Mouse (Mus musculus) ES-Bruce4 (cell line): ENCODE results near the gene Tmem86a. TPM values are rescaled to one million over a fixed set of nuclear protein-coding genes. Genes with fewer than 3 reads are reported as not detected.
A peak's percentile ranks its signal among the peaks of the same experiment; 100 is the strongest.

Source experiments
- H3K27ac ChIP-seq: 2 replicates; pipeline ENCODE4 v1.5.1; 2012; ENCODE audit warnings: low read length, inconsistent platforms; ENCODE audit not compliant: insufficient read depth
- H3K27me3 ChIP-seq: 2 replicates; pipeline ENCODE4 v1.6.1; 2012; ENCODE audit warnings: mild to moderate bottlenecking, low read length, inconsistent platforms; ENCODE audit not compliant: control insufficient read depth, poor library complexity, insufficient read depth, severe bottlenecking
- H3K36me3 ChIP-seq: 2 replicates; pipeline ENCODE4 v1.6.1; 2012; ENCODE audit warnings: inconsistent platforms, mild to moderate bottlenecking, low read length, moderate library complexity; ENCODE audit not compliant: control insufficient read depth, poor library complexity, insufficient read depth, severe bottlenecking
- H3K4me1 ChIP-seq: one replicate; pipeline ENCODE4 v1.8.1; 2011; ENCODE audit warnings: low read length; ENCODE audit not compliant: control insufficient read depth, insufficient read depth
- H3K4me3 ChIP-seq: 2 replicates; pipeline ENCODE4 v1.5.1; 2011; ENCODE audit warnings: low read depth, mild to moderate bottlenecking, low read length
- H3K9ac ChIP-seq: 2 replicates; pipeline ENCODE4 v1.6.1; 2012; ENCODE audit warnings: low read depth, mild to moderate bottlenecking, inconsistent platforms; ENCODE audit not compliant: poor library complexity, severe bottlenecking
- H3K9me3 ChIP-seq: replicated peaks from 2 replicates; pipeline ENCODE4 v1.6.1; 2012; ENCODE audit warnings: mild to moderate bottlenecking, low read length, inconsistent platforms; ENCODE audit not compliant: control insufficient read depth, poor library complexity, insufficient read depth, severe bottlenecking
- CTCF ChIP-seq: IDR thresholded peaks from one replicate; pipeline ENCODE4 v1.8.1; 2011; ENCODE audit warnings: low read depth, low read length
- EP300 ChIP-seq: IDR thresholded peaks from 2 replicates; pipeline ENCODE4 v1.6.1; 2011; ENCODE audit warnings: low read depth, low read length; ENCODE audit not compliant: insufficient read depth
- POLR2A ChIP-seq: IDR thresholded peaks from one replicate; pipeline ENCODE4 v1.8.1; 2011; ENCODE audit warnings: low read length; ENCODE audit not compliant: insufficient read depth
- polyA plus RNA-seq: library from polyadenylated mRNA; stranded (reverse); fragments of >200 nt; gene quantifications from 2 replicates; pipeline ENCODE4 v1.2.4, GENCODE M21; 2011; ENCODE audit warnings: low read depth; ENCODE audit not compliant: missing spikeins, insufficient read depth, insufficient read length

Tmem86a gene
- polyA plus RNA-seq = 2.0 and 2.8 TPM in 2 replicates

GRCm38 (mm10) chr7:47050366-47050765, at the start of gene Tmem86a:
Gene Tmem86a (plus strand): TSS chr7:47050601.
- Histone ChIP-seq H3K9me3 (no peaks in the 10 kb centered on the region), H3K27me3 (no peaks in the 10 kb centered on the region), H3K9ac (peak within 1 kb of the TSS; percentile 37; the same call in 1 of the 2 replicates), H3K4me3 (peak within 1 kb of the TSS; percentile 63), H3K27ac (no peak within 1 kb of the TSS), H3K36me3 (no peaks in the 10 kb centered on the region), H3K4me1 (no peaks in the 10 kb centered on the region)
- TF ChIP-seq EP300 (no peak), CTCF (no peak), POLR2A (no peak)

DNA sequence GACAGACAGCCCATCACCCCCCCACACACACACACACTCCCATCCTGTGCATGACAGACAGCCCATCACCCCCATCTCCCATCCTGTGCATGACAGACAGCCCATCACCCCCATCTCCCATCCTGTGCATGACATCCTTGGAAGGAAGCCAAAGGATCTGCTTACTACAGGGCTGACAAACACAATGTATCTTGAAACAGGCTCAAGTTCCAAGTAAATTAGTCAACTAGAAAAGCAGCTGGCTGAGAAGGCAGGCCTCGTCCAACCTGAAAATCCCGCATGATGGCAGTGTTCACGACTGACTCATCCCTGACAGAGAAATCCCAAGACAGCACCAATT, 49.8 kb upstream of the Tmem86a start:
- Histone ChIP-seq H3K27me3 (no peaks in the 10 kb centered on the region), H3K36me3 (peaks cover 30% of the 10 kb centered on the region), H3K9me3 (no peaks in the 10 kb centered on the region), H3K9ac (no peak overlapping the region), H3K4me3 (no peak overlapping the region), H3K4me1 (peaks cover 4% of the 10 kb centered on the region), H3K27ac (no peak overlapping the region)
- TF ChIP-seq EP300 (no peak), CTCF (no peak), POLR2A (no peak)

GRCm38 (mm10) chr7:47001125-47001899, 49.1 kb upstream of the Tmem86a start:
- H3K36me3 ChIP-seq = peaks cover 23% of the 10 kb centered on the region
- H3K27me3 ChIP-seq = no peaks in the 10 kb centered on the region
- no peak for TF ChIP-seq EP300
- TF ChIP-seq CTCF = no peak
- TF ChIP-seq POLR2A = no peak
- no peak overlapping the region for H3K27ac ChIP-seq
- H3K4me3 ChIP-seq = no peak overlapping the region
- no peaks in the 10 kb centered on the region for H3K9me3 ChIP-seq
- H3K9ac ChIP-seq = no peak overlapping the region
- H3K4me1 ChIP-seq = peaks cover 4% of the 10 kb centered on the region

DNA sequence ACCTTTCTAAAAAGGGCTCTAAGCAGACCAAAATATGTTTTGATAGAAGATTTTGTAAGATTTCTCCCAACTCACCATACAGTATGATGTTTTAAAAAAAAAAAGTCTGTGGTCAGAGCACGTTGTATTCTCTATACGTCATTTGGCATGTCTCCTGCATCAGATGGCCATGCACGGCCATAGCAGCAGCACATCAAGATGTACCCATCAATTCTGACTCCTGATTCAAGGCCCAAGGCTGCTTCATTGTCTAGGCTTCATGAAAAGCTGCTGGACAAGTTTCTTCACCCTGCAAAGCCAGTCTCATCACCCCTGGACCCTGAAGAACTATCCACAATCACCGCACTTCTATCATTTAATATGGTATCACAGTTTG, 48.5 kb upstream of the Tmem86a start:
- no peaks in the 10 kb centered on the region for H3K27me3 ChIP-seq
- H3K27ac ChIP-seq = no peak overlapping the region
- H3K4me3 ChIP-seq = no peak overlapping the region
- TF ChIP-seq CTCF = no peak
- no peak for TF ChIP-seq POLR2A
- TF ChIP-seq EP300 = no peak
- H3K36me3 ChIP-seq = peaks cover 19% of the 10 kb centered on the region
- peaks cover 4% of the 10 kb centered on the region for H3K4me1 ChIP-seq
- H3K9me3 ChIP-seq = peaks cover 3% of the 10 kb centered on the region
- no peak overlapping the region for H3K9ac ChIP-seq

DNA sequence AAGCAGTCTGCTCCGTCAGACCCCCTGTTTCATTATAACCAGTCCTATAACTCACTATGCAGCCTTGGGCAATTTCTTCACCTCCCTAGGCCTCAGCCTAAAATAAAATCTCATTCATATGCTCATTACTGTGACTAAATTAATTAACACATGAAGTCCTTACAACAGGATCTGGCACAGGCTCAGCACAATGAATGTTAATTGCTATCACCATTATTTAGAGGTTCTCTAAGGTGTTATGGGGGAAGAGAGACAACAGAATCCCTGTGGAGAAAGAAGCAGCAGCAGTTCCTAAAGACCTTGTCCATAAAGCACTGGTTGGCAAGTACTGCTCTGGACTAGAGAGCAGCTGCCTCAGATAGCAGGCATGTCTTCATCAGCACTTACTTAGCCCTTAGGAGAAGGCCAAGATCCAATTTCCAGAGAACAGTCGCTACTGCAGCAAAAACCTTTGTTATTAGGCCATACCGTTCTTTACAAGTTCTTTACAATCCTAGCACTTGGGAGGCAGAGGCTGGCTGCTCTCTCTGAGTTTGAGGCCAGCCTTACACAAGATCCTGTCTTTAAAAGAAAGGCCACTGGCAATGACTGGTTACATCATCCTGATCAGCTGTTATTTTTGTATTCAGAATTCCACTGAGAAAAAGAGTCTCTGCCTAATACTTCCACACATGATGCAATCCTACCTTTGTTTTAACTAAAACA, 46.8 kb upstream of the Tmem86a start:
- Histone ChIP-seq H3K9me3 (peaks cover 8% of the 10 kb centered on the region), H3K27ac (peak overlapping the region; percentile 25; the same call in 1 of the 2 replicates), H3K9ac (no peak overlapping the region)

More for the DNA sequence above, 46.8 kb upstream of the Tmem86a start:
- no peak overlapping the region for H3K4me3 ChIP-seq
- H3K4me1 ChIP-seq = peaks cover 4% of the 10 kb centered on the region
- no peak for TF ChIP-seq POLR2A
- TF ChIP-seq CTCF = no peak
- TF ChIP-seq EP300 = no peak
- no peaks in the 10 kb centered on the region for H3K27me3 ChIP-seq
- peaks cover 6% of the 10 kb centered on the region for H3K36me3 ChIP-seq
